8 mouse cellular contexts compared by ENCODE assay signal in genomic region chr9:119980770-119981182, GRCm38 (mm10). TPM values are rescaled to one million over a fixed set of nuclear protein-coding genes. Genes with fewer than 3 reads are reported as not detected.
DNase-seq lines count a peak whose midpoint lies in the region; ATAC-seq and TF ChIP-seq lines count a peak whose summit lies in the region.

No protein-coding gene starts in this region.

- H3K4me1 ChIP-seq in embryonic facial prominence, embryonic 10.5 days = peaks cover 89% of the 10 kb centered on the region
- peaks cover 72% of the 10 kb centered on the region for H3K4me1 ChIP-seq in intestine, embryonic 14.5 days (replicated peaks; ENCODE audit: control insufficient read depth, insufficient read depth, low read length)
- peaks cover 55% of the 10 kb centered on the region for H3K4me1 ChIP-seq in liver, postnatal 0 days (ENCODE audit: insufficient read depth)

- H3K27ac ChIP-seq in left cerebral cortex, adult 2 months = peak overlapping the region; percentile 96
- H3K27ac ChIP-seq in embryonic facial prominence, embryonic 10.5 days (replicated peaks) = peak overlapping the region; percentile 93
- peak overlapping the region; percentile 92 for H3K27ac ChIP-seq in intestine, embryonic 14.5 days (ENCODE audit: low read depth)
- H3K27ac ChIP-seq in liver, postnatal 0 days (ENCODE audit: low read depth) = peak overlapping the region; percentile 83

- H3K9me3 ChIP-seq in embryonic facial prominence, embryonic 10.5 days = no peaks in the 10 kb centered on the region
- H3K9me3 ChIP-seq in intestine, embryonic 14.5 days (ENCODE audit: control insufficient read depth, low read length) = no peaks in the 10 kb centered on the region
- H3K9me3 ChIP-seq in liver, postnatal 0 days (ENCODE audit: low read length) = no peaks in the 10 kb centered on the region

- TF ChIP-seq CTCF in left cerebral cortex, adult 2 months (IDR thresholded peaks at IDR 0.05) = no peak
- TF ChIP-seq CTCF in liver, postnatal 0 days (IDR thresholded peaks at IDR 0.05; ENCODE audit: low read depth) = no peak

- no peak for DNase-seq in left cerebral cortex, adult 2 months (ENCODE audit: extremely low spot score in 1 of 2, low spot score in 2 of 2)
- no peak for DNase-seq in left cerebral cortex, adult 11 months (ENCODE audit: low spot score)
- peak; percentile 58 for DNase-seq in embryonic facial prominence, embryonic 10.5 days (ENCODE audit: low spot score)
- no peak for DNase-seq in intestine, embryonic 14.5 days (ENCODE audit: low spot score)
- DNase-seq in liver, postnatal 0 days = no peak
- DNase-seq in thymus, postnatal 4 days = peak; percentile 60
- no peak for DNase-seq in left cerebral cortex, adult 9 months (ENCODE audit: low spot score in 2 of 2)
- no peak for DNase-seq in layer of hippocampus, postnatal 10 days (ENCODE audit: low spot score in 2 of 2)

- no peak for ATAC-seq in intestine, embryonic 14.5 days (replicated peaks; ENCODE audit: low FRiP score, low TSS enrichment, low read depth)
- no peak for ATAC-seq in liver, postnatal 0 days

- peak overlapping the region; percentile 41 for H3K9ac ChIP-seq in intestine, embryonic 14.5 days (ENCODE audit: low read length)
- peak overlapping the region; percentile 86; the same call in 1 of the 2 replicates for H3K9ac ChIP-seq in liver, postnatal 0 days (replicated peaks)

- peak overlapping the region; percentile 90 for H3K4me2 ChIP-seq in intestine, embryonic 14.5 days (ENCODE audit: low read length)
- H3K4me2 ChIP-seq in liver, postnatal 0 days (ENCODE audit: low read depth, low read length) = peak overlapping the region; percentile 79

- intact Hi-C loops in left cerebral cortex, adult 2 months (cut with DNase I) = no loop called here

- peaks cover 6% of the 10 kb centered on the region; the same call in 1 of the 2 replicates for H3K36me3 ChIP-seq in embryonic facial prominence, embryonic 10.5 days (replicated peaks)
- no peaks in the 10 kb centered on the region for H3K36me3 ChIP-seq in intestine, embryonic 14.5 days (ENCODE audit: control insufficient read depth, insufficient read depth, low read length)
- no peaks in the 10 kb centered on the region; the same call in 1 of the 2 replicates for H3K36me3 ChIP-seq in liver, postnatal 0 days (replicated peaks; ENCODE audit: insufficient read depth, low read length)

- TF ChIP-seq EP300 in liver, postnatal 0 days (IDR thresholded peaks at IDR 0.05; ENCODE audit: low read depth) = no peak

- WGBS in embryonic facial prominence, embryonic 10.5 days = 5% methylated on average over 4 of the region's 4 CpGs
- WGBS in intestine, embryonic 14.5 days = 0% methylated on average over 4 of the region's 4 CpGs
- WGBS in liver, postnatal 0 days (ENCODE audit: insufficient replicate concordance) = 6% methylated on average over 4 of the region's 4 CpGs

- H3K4me3 ChIP-seq in left cerebral cortex, adult 2 months = peak overlapping the region; percentile 82
- H3K4me3 ChIP-seq in embryonic facial prominence, embryonic 10.5 days = peak overlapping the region; percentile 78
- peak overlapping the region; percentile 68; the same call in 1 of the 2 replicates for H3K4me3 ChIP-seq in intestine, embryonic 14.5 days (ENCODE audit: low read depth, low read length)
- peak overlapping the region; percentile 77 for H3K4me3 ChIP-seq in liver, postnatal 0 days (ENCODE audit: low read depth, low read length)

- no peaks in the 10 kb centered on the region for H3K27me3 ChIP-seq in embryonic facial prominence, embryonic 10.5 days (replicated peaks; ENCODE audit: low read depth, poor library complexity, severe bottlenecking)
- no peaks in the 10 kb centered on the region for H3K27me3 ChIP-seq in intestine, embryonic 14.5 days (replicated peaks; ENCODE audit: control insufficient read depth, insufficient read depth, low read length)
- H3K27me3 ChIP-seq in liver, postnatal 0 days (ENCODE audit: insufficient read depth, low read length) = 0 out of 2 replicates have a peak, but pooled peaks cover 2% of the 10 kb centered on the region

RNA-seq across cellular contexts. Expression of gene Csrnp1, which starts 3.7 kb away (rescaled TPM):
- total RNA-seq in left cerebral cortex, adult 2 months (2021) = 10 to 100 TPM; 28.7 to 31.3 TPM
- polyA plus RNA-seq in embryonic facial prominence, embryonic 10.5 days (2016; fragmentation: Nextera tagmentation; extraction: Ambion mirVana) = 3.1 and 4.8 TPM in 2 replicates
- 1.4 and 1.8 TPM in 2 replicates for polyA plus RNA-seq in intestine, embryonic 14.5 days (2014; fragmentation: Nextera tagmentation; extraction: Ambion mirVana)
- polyA plus RNA-seq in liver, postnatal 0 days (2015; fragmentation: Nextera tagmentation; extraction: Ambion mirVana) = 2.9 and 3.4 TPM in 2 replicates
- 10 to 100 TPM in 1 of 2 experiments, 1 to 10 TPM in 1; 9.9 to 10.4 TPM for total RNA-seq in layer of hippocampus, postnatal 10 days (2021)

RNA-seq across cellular contexts. Expression of gene Xirp1, which starts 42.6 kb away (rescaled TPM):
- total RNA-seq in left cerebral cortex, adult 2 months (2021) = under 1 TPM; 0.14 to 0.20 TPM
- polyA plus RNA-seq in embryonic facial prominence, embryonic 10.5 days (2016; fragmentation: Nextera tagmentation; extraction: Ambion mirVana) = 0.04 and 0.38 TPM in 2 replicates
- polyA plus RNA-seq in intestine, embryonic 14.5 days (2014; fragmentation: Nextera tagmentation; extraction: Ambion mirVana) = 0.03 TPM in 1 of 2 replicates, not detected in the other
- polyA plus RNA-seq in liver, postnatal 0 days (2015; fragmentation: Nextera tagmentation; extraction: Ambion mirVana) = 0.13 TPM in 2 replicates
- under 1 TPM; 0.07 to 0.09 TPM for total RNA-seq in layer of hippocampus, postnatal 10 days (2021)

RNA-seq across cellular contexts. Expression of gene Ttc21a, which starts 43.4 kb away (rescaled TPM):
- under 1 TPM; 0.45 to 0.77 TPM for total RNA-seq in left cerebral cortex, adult 2 months (2021)
- polyA plus RNA-seq in embryonic facial prominence, embryonic 10.5 days (2016; fragmentation: Nextera tagmentation; extraction: Ambion mirVana) = 0.43 and 0.47 TPM in 2 replicates
- 0.07 and 0.09 TPM in 2 replicates for polyA plus RNA-seq in intestine, embryonic 14.5 days (2014; fragmentation: Nextera tagmentation; extraction: Ambion mirVana)
- 0.09 and 0.22 TPM in 2 replicates for polyA plus RNA-seq in liver, postnatal 0 days (2015; fragmentation: Nextera tagmentation; extraction: Ambion mirVana)
- total RNA-seq in layer of hippocampus, postnatal 10 days (2021) = 1 to 10 TPM; 1.3 to 2.9 TPM

RNA-seq across cellular contexts. Expression of gene Gorasp1, which starts 43.4 kb away (rescaled TPM):
- 10 to 100 TPM; 30.7 to 38.0 TPM for total RNA-seq in left cerebral cortex, adult 2 months (2021)
- polyA plus RNA-seq in embryonic facial prominence, embryonic 10.5 days (2016; fragmentation: Nextera tagmentation; extraction: Ambion mirVana) = 27.9 and 29.2 TPM in 2 replicates
- 24.2 and 32.1 TPM in 2 replicates for polyA plus RNA-seq in intestine, embryonic 14.5 days (2014; fragmentation: Nextera tagmentation; extraction: Ambion mirVana)
- polyA plus RNA-seq in liver, postnatal 0 days (2015; fragmentation: Nextera tagmentation; extraction: Ambion mirVana) = 6.8 and 8.8 TPM in 2 replicates
- 10 to 100 TPM; 28.9 to 31.2 TPM for total RNA-seq in layer of hippocampus, postnatal 10 days (2021)

Comparison
In these comparisons a context has a peak if more than half of its experiments do, and no peak if none do; other contexts are left out.
1. DNase-seq: peak in embryonic facial prominence, embryonic 10.5 days (single experiment) and thymus, postnatal 4 days (single experiment); none in left cerebral cortex, adult 2 months (0 of 2), left cerebral cortex, adult 11 months (single experiment), intestine, embryonic 14.5 days (single experiment), liver, postnatal 0 days (single experiment), left cerebral cortex, adult 9 months (0 of 2) and layer of hippocampus, postnatal 10 days (0 of 2).
2. Peak in every context shown above with its lines, with median percentiles within 50 percentile points of each other: H3K27ac ChIP-seq and H3K4me3 ChIP-seq.